Mouse (Mus musculus) cortical plate, adult 2 months (tissue): ENCODE data around the gene Sarm1. TPM values are rescaled to one million over a fixed set of nuclear protein-coding genes. Genes with fewer than 3 reads are reported as not detected.
A peak's percentile ranks its signal among the peaks of the same experiment; 100 is the strongest.

Source experiments
- H3K27ac ChIP-seq: fragments of 200-500 bp; 2 replicates; pipeline ENCODE4 v1.5.1; 2012; ENCODE audit warnings: low read length, control low read depth, inconsistent platforms; ENCODE audit not compliant: insufficient read depth
- H3K4me1 ChIP-seq: fragments of 200-500 bp; 2 replicates; pipeline ENCODE4 v1.6.1; 2011; ENCODE audit warnings: low read length; ENCODE audit not compliant: control insufficient read depth, insufficient read depth
- H3K4me3 ChIP-seq: fragments of 200-500 bp; 2 replicates; pipeline ENCODE4 v1.5.1; 2011; ENCODE audit warnings: mild to moderate bottlenecking, low read length, control low read depth; ENCODE audit not compliant: insufficient read depth
- CTCF ChIP-seq: fragments of 200-500 bp; IDR thresholded peaks from 2 replicates; pipeline ENCODE4 v1.5.1; 2011; ENCODE audit warnings: mild to moderate bottlenecking, control low read depth, low read length; ENCODE audit not compliant: insufficient read depth; ENCODE audit errors: extremely low read depth
- POLR2A ChIP-seq: fragments of 200-500 bp; IDR thresholded peaks from 2 replicates; pipeline ENCODE4 v1.6.1; 2011; ENCODE audit warnings: mild to moderate bottlenecking, low read length, control low read depth; ENCODE audit not compliant: insufficient read depth; ENCODE audit errors: extremely low read depth
- polyA plus RNA-seq: library from polyadenylated mRNA; depleted of rRNA; stranded (reverse); fragments of >200 nt; gene quantifications from 2 replicates; pipeline ENCODE4 v1.2.3, GENCODE M21; 2012

The Sarm1 gene
- polyA plus RNA-seq, 1 experiment: 27.0 TPM

DNA sequence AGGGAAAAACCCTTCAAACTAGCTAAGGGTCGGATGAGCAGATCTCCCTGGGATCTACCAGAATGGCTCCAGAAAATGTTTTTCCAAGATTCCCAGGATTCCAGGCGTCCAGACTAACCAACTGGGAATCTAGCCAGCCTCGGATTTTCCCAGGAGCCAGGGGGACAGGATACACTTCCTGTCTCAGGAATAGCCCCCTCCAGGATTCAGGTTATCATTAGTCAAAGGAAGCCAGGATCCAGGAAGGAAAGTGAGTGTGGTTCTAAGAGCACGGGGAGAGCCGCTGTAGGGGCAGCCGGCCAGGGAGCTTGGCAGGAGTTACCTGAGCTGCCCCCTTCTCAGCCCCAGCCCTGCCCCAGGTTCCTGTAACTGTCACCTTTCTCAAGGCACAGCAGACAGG is 33.5 kb upstream of the Sarm1 start:
- peak overlapping the region; percentile 15; the same call in 1 of the 2 replicates for H3K27ac ChIP-seq
- peaks cover 3% of the 10 kb centered on the region; the same call in 1 of the 2 replicates for H3K4me1 ChIP-seq
- TF ChIP-seq POLR2A (no peak), CTCF (no peak)
- H3K4me3 ChIP-seq: no peak overlapping the region

DNA sequence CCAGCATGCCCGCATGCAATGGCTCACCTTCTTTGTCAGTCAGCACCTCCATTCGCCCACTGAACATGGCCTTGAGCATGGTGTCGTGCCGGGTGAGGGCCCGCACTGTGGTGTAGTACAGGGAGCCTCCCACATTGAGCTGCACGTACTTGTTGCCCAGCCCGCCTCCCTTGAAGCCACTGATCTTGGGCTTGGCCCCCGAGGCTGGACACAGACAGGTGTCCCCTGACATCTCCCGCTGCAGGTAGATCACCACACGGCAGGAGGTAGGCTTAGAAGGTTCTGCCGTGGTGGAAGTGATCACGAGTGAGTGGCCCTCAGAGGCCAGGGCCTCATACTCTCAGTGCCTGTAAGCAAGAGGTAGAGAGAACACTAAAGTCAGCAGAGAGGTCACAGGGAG is 32.4 kb upstream of the Sarm1 start:
- H3K27ac ChIP-seq: no peak overlapping the region
- H3K4me1 ChIP-seq: peaks cover under 1% of the 10 kb centered on the region; the same call in 1 of the 2 replicates
- TF ChIP-seq POLR2A (no peak), CTCF (no peak)
- H3K4me3 ChIP-seq: no peak overlapping the region

DNA sequence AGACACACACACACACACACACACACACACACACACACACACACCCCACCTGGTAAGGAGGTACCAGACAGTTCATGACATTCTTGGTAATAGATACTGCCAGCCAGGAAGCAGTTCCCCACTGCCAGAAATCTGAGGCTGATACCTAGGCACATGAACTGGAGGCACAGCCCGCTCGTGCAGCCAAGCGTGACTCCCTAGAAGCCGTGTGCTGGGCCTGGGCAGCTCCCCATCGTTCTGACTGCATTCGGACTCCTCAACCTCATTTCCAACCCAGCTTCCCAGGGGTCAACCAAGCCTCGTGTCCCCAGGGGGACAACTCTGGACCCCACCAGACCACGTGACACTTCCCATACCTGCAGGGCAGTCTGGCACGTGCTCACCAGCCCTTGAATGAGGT is 31.2 kb upstream of the Sarm1 start:
- Histone ChIP-seq H3K27ac (no peak overlapping the region), H3K4me3 (no peak overlapping the region), H3K4me1 (no peaks in the 10 kb centered on the region)
- TF ChIP-seq CTCF (no peak), POLR2A (no peak)

DNA sequence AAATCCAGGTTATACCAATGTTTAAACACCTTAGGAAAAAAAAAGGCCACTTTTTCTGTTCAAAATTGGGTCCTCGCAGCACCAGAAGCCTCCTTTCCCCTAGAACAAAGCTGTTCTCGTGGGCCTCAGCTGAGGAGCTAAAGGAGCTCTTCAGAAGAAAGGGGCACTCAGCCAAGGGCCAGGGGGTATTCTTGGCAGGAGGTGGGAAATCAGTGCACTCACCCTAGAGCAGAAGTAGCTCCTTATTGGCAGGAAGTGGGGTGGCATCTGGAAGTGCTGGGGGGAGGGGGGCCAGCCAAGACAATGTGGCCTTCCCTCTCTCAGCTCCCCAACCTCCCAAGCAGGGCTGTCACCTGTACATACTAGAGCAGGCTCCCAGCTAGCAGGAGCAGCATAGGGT is 27.3 kb upstream of the Sarm1 start:
- Histone ChIP-seq H3K4me1 (no peaks in the 10 kb centered on the region), H3K27ac (no peak overlapping the region), H3K4me3 (no peak overlapping the region)
- TF ChIP-seq CTCF (no peak), POLR2A (no peak)

DNA sequence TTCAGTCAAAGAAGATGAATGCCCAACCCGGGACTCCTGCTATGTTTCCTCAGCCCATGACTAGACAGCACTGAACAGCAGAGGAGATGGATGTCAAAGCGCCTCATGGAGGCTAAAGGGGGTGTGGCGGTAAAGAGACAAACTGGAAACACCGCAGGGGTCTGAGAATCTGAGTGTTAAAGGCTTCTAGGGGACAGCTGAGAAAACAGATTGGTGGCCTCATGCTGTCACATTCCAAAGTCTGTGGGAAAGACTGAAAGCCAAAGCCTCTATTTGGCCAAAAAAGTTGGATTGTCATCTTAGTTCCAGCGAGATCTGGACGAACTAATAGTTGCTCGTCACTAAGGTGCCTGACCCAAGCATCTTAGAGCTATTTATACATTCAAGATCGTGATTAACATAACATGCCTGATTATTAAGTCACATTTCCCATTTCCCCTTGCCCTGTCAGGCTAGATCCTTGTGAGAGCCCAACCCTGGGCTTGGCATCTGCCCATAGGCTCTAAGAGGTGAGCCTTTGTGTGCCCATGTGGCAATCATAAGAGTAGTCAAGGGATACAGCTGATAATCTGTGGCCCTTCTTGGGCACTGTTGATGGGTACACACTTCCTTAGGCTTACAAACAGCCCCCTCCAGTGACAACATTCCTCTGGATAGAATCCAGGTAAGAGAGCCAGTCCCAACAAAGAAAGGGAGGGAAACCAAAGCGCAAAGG is 25.8 kb upstream of the Sarm1 start:
- H3K4me3 ChIP-seq: no peak overlapping the region
- TF ChIP-seq POLR2A (no peak), CTCF (no peak)
- no peaks in the 10 kb centered on the region for H3K4me1 ChIP-seq
- peak overlapping the region; percentile 70 for H3K27ac ChIP-seq

DNA sequence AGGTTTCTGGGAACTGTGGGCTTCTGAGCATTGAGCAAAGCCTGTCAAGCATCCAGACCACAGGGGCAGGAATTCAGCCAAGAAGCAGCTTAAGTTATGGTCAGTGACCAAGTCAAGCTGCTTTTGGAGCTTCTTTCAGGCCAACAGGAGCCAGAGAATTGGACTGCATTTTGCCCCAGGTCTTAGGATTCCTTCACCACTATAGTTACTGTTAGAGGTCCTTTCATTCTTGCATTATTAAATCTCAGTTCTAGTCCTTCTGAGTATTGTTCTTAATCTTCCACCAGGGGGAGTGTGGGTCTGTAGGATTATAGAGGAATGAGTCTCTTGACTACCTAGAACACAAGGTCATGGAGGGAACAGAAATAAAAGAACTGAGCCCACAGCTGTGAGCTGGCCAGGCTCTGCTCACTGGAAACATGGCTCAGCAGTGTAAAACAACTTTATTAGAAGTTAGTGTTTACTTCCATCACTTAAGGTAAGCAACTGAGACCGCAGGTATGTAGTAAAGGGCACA is 25.0 kb upstream of the Sarm1 start:
- TF ChIP-seq POLR2A (no peak), CTCF (0 out of 2 replicates have a peak, but pooled peaks have one; percentile 16)
- no peaks in the 10 kb centered on the region for H3K4me1 ChIP-seq
- H3K4me3 ChIP-seq: no peak overlapping the region
- no peak overlapping the region for H3K27ac ChIP-seq

DNA sequence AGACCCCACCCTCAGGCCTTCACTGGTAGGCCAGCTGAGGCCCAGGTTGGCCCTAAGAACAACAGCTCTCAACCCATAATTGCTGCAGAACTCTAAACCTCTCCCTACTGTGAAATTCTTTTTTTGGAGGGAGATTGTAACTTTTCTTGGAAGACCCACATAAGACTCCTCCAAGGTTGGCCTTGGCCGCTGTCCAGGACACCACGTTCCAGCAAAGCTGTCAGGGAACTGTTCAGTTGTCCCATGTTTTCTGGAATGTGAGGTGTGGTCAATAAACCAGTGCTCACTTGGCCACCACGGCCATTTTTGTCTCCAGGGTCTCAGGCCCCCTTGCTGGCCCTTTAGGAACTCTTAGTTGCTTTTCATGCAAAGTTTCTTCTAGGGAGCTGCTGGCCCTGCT is 24.3 kb upstream of the Sarm1 start:
- Histone ChIP-seq H3K4me1 (no peaks in the 10 kb centered on the region), H3K27ac (no peak overlapping the region), H3K4me3 (no peak overlapping the region)
- TF ChIP-seq POLR2A (no peak), CTCF (no peak)

DNA sequence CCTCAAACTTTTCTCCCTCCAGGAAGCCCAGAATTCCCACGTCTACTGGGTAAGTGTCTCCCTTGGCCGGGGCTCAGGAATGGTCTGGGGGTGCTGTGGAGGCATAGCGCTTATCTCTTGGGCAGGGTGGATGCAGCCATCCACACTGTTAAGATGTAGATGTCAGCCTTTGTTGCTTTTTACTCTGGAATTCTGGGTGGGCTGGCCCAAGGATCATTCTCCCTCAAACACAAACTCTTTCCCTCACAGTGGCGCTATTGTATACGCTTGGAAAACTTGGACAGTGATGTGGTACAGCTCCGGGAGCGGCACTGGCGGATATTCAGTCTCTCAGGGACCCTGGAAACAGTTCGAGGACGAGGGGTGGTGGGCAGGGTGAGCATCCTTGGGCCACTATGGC is 21.4 kb upstream of the Sarm1 start:
- no peaks in the 10 kb centered on the region for H3K4me1 ChIP-seq
- no peak for TF ChIP-seq CTCF
- no peak for TF ChIP-seq POLR2A
- no peak overlapping the region for H3K27ac ChIP-seq
- no peak overlapping the region for H3K4me3 ChIP-seq

DNA sequence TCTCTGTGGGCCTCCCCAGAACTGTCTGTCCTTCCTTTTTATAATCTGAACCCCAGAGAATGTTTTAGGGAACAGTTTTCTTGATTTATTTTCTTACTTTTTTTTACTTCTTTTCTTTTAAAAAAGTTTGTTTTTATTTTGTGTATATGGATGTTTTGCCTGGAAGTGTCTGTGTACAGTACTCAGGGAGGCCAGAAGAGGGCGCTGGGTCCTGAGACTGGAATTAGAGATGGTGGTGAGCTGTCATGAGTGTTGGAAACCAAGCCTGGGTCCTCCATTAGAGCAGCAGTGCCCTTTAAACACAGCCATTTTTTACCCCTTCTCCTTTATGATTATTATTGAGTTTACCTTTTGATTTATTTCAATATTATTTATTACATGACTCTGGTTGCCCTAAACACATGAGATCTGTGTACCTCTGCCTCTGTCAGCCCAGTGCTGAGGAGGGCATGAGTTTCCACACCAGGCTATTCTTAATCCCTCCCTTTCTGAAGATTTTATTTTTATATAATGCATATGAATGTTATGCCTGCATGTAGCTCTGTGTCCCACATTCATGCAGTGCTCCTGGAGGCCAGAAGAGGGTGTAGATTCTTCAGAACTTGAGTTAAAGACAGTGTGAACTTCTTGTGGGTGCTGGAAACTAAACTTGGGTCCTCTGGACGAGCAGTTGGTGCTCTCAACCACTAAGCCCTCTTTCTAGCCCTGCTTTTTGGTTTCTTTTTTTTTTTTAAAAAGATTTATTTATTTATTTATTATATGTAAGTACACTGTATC is 18.2 kb upstream of the Sarm1 start:
- no peak for TF ChIP-seq POLR2A
- no peak for TF ChIP-seq CTCF

More for the DNA sequence above, 18.2 kb upstream of the Sarm1 start:
- no peak overlapping the region for H3K27ac ChIP-seq
- H3K4me3 ChIP-seq: no peak overlapping the region
- H3K4me1 ChIP-seq: peaks cover 5% of the 10 kb centered on the region; the same call in 1 of the 2 replicates
